Mouse (Mus musculus) frontal cortex, adult (tissue): ENCODE results near the gene Lrrc74a.

ENCODE experiments used
- ATAC-seq: cut with Nextera tagmentation; 2 replicates; pipeline ENCODE4 v1.9.2; 2017; ENCODE audit warnings: mild to moderate bottlenecking, moderate library complexity, mixed read lengths; ENCODE audit not compliant: low TSS enrichment

Lrrc74a gene

DNA sequence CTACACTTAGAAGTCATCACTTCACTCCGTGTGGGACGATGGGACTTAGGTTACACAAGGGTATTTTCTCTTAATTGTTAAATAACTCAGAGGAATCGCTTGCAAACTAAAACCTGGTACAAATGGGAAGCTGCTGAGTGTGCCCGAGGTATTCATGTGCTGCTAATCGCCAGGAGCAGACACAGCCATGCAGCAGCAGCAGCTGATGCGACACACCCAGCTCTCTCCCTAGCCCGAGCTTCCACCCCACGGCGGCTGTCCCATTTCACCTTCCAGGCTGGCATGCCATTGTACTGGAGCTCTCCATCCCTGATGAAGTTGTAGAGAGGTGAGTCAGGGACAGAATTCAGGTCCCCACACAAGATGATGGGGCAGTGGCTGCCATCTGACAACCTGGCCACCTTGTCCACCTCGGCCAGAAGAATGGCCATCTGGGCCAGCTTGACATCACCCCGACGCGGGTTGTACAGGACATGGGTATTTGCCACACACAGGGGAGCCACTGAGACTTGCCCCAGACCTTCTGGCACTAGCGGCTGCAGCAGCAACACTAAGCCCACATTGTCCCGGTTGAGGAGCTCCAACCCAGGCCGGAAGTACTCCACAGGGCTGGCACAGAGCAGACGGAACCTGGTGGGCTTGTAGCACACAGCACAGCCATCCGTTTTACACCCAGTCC lies 14.1 kb upstream of the Lrrc74a start:
- ATAC-seq, result no peak

DNA sequence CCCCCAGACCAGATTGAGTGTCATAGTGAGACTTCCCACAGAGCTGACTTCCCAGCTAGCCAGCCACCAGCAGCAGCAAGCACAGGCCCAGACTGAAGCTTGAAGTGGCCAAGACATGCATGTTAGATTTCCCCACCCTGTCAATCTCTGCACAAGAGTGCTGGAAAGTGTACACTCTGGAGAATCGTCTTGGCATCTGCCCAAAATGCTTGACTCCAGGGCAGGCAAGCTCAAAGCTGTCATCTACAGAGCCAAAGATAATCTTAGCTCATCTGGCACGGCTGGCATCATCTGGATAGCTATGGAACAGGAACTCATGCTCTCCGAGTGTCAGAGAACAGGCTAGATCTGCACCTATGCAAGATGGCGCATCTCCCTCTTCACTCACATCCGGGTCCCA lies 12.7 kb upstream of the Lrrc74a start:
- no peak for ATAC-seq

DNA sequence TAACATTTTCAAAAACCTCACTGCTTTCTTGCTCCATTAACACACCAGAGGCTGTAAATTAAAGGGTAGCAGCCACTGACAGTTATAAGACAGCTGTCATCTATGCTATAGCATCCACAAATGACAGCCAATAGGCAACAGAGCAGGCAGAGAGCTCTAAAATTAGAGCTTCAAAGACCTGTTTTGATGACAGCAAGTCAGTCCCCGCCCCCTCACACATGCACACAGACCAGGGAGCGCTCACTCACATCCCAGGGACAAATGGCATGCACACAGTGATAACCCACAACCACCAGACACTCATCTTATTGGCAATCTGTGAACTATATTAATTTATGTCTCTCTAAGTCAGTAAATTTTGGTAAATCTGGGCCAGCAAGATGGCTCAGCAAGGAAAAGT lies 9.9 kb upstream of the Lrrc74a start:
- ATAC-seq, result no peak

DNA sequence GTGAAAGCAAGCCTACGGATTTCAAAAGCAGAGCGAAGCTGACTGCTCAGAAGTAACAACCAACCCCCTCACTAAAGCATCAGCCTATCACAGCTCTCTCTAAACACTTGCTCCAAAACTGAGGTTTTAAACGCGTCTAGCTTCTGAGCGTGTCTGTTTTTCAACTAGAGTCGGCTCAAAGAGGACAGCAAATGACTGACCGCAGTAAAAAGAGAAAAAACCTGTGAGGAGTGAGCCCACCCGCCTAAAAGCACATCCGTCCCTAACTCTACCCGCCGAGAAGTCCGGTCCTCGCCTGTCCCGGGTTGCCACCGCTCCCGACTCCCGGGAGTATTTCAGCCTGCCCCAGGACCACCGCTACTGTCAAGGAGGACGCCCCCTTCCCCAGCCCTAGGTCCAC lies 8.5 kb upstream of the Lrrc74a start:
- peak; percentile 64 for ATAC-seq

DNA sequence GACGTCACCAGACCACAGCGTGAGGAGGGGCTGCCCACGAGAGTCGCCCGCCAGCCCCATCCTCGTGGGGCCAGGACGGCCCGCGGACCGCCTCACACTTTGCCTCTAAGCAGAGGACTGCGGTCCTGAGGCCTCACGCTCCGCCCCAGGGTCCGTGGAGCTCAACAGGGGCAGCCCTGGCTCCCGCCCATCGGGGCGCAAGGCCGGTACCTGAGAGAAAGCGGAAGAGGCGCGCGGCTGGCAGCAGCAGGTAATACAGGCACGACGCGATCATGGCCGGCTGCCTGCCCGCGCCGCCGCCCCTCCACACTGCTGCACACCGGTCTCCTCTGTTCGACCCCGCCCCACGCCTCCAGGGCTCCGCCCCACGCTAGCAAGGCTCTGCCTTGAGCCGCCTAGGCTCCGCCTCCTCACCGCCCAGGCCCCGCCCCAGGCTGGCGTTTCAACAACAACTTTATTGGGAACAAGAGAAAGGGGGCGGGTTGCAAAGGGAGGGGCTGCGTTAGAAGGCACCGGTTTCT lies 8.0 kb upstream of the Lrrc74a start, which contains the start of gene Angel1:
Gene Angel1 (minus strand): TSS at position 341 of the 521 bp plus-strand sequence.
- peak; percentile 95 for ATAC-seq

DNA sequence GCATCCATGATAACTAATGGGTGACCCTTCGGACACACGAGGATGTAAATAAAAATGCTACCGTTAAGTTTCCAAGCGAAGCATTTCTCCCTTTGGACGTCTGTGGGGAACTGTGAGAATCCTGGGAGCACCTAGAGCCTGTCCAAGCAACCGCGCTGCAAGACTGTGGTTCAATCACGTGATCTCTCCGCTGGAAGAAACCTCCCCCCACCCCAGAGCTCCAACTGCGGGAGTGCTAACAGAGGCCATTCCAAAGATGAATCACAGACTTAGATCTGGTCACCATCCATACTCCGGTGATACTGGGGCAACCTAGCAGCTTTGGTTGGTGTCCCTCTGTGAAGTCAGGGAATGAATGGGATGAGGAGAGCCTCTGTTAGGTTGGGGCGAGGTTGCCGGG lies 26.9 kb downstream of the Lrrc74a start:
- no peak for ATAC-seq

DNA sequence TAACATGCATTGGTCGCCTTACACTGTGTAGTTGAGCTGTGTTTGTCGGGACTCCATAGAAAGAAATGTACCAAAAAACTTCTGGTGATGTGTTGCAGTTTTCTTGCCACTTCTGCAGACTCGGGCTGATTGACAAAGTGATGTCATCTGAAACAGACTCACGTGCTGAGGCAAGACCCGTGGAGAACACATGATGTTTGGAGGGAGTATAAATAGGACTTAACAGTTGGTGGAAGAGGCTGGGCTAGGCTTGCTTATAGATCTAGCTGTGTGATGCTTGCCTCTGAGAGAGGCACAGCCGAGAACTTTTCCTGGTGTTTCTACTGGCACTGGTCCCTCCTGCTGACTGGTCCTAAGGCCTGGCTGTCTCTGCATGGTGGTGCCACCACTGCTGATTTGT lies 29.9 kb downstream of the Lrrc74a start:
- no peak for ATAC-seq

DNA sequence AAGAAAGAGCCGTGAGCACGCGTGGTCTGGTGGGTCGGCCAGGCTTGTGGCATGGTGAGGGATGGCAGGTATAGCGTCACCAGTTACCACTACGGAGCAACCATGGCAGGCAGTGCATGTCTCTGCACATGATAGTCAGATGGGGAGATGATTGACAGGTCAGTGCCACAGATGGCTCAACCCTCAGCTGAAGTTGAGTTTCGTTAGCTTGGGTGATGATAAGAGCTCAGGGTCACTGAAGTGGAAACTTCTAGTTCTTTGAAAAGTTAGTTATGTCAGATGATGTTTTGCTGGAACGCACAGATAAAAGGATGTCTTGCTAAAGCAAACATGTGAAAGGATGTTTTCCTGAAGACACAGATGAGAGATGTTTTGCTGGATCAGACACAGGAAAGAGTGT lies 32.3 kb downstream of the Lrrc74a start:
- no peak for ATAC-seq

DNA sequence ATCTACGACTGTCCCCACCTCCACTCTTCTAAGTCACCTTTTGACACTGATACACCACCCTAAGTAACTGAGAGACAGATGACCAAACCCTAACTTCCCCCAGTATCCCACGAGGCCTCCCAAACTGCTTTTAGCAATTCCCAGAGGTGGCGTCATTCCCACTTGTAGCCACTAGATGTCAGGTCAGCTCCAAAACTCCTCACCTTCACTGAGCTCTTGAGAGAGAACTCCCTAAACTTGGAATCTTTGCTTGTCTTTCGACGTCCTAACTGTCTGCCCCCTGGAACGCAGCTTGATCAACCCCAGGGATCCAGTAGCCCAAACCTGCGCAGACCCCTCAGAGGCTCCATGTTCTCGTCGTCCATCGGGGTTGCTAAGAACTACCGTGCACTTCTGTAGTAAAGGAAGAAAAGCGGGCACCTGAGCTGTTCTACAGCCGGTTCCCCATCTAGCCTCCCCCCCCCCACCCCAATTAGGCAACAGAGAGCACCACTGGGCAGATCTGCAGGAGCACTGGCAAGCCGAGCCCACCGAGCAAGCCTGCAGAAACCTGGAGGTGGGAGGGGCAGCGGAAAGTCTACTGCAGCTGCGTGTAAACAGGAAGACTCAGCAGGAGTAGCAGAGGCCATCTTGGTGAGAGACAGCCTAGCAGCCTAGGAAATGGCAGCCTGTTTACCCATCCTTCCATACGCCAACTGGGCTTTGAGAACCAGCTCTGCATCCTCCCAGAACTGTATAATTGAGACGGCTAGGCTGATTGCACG lies 33.9 kb downstream of the Lrrc74a start:
- peak; percentile 62 for ATAC-seq

DNA sequence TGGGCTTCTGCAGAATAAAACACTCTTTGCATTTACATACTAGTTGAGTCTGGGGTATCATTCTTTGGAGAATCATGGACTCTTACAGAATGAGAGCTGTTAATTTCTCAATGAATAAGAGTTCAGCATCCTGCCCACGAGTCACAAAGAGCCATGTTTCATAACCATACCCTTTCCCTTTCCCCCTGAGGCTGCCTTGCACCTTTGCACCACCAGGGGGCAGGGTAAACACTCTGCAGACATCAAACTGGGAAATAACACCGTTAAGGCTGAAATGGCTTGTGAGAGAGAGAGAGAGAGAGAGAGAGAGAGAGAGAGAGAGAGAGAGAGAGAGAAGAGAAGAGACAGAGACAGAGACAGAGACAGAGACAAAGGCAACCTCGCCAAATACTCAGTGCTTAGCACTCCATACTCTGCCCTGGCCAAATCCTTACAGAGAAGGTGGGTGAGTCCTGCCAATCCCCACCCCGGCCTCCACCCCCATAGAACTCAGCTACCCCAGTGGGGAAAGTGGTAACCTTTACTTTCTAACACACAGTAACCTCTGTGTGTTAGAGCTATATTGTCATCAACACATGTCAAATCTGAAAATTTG lies 34.9 kb downstream of the Lrrc74a start:
- peak; percentile 60 for ATAC-seq

DNA sequence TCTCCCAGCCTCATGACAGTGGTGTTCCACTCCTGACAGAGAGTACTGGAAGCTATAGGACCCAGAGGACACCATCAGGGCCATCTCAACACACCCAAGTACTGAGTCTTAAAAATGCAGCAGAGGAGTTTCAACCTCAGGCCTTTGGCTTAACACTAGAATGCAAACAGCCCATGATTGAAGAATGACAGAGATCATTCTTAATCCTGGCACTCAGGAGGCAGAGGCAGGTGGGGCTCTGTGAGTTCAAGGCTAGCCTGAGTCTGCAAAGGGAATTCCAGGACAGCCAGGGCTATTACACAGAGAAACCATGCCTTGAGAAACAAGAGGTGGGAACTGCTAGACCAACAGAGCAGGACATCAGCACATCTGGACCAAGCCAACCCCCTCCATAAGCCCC lies 35.6 kb downstream of the Lrrc74a start:
- no peak for ATAC-seq

DNA sequence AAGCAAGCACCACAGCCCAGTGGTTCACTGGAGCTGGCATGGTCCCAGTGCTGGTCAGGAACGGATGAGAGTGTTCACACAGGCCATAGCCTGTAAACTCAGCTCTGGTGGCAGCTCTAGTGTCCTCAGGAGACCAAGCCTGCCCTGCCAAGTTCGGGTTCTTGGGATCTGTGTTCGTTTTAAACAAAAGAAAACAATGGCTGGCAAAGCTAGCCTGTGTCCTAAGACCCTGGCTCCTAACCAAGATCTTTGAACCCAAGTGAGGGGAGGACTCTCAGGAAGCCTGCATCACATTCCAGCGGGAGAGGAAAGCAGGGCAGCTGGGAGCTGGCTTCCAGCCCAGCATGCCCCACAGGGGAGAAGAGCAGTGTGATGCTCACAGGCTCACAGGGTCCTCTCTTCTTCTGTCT lies 36.1 kb downstream of the Lrrc74a start:
- ATAC-seq, result no peak

DNA sequence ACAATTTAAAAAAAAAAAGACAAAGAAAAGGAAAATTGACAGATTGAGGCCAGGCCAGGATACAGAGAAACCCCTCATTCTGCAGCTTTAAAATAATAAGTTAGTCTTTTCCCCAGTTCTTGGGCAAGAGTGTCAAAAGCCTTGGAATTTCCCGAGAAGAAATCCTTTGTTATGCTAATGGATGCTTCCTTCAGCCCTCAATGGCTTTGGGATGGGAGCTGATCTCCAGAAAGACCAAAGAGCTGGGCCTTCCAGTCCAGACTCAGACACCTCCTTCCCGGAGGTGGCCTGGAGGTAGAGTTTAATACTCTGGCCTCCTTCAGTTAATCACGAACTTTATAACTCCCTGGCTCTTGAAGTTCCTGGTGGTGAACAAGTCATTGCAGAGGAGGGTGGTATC lies 36.8 kb downstream of the Lrrc74a start:
- no peak for ATAC-seq

DNA sequence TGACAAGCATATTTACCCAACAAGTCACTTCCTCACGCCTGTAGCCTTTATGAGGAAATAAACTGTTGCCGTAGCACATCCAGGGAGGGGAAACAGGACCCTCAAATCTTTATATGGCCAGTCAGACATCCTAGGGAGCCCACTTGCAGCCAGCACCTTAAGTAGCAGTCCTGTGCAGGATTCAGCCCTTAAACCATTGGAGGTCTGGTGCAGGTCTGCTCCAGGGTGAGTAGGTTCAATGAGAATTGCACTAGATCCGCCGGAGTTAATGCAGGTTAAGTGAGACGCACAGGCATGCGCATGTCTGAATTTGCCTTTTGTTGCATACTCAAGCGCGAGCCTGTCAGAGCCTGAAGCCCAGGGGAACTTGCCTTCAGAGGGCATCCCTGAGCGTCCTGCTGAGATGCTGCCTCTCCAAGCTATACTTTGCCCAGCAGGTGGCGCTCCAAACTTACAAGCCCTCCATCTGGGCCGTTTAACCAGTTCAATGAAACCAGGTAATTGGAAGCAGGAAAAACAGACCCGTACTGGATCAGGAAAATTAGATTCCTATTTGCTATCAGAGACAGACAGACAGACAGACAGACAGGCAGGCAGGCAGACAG lies 37.8 kb downstream of the Lrrc74a start:
- ATAC-seq, result peak; percentile 84

DNA sequence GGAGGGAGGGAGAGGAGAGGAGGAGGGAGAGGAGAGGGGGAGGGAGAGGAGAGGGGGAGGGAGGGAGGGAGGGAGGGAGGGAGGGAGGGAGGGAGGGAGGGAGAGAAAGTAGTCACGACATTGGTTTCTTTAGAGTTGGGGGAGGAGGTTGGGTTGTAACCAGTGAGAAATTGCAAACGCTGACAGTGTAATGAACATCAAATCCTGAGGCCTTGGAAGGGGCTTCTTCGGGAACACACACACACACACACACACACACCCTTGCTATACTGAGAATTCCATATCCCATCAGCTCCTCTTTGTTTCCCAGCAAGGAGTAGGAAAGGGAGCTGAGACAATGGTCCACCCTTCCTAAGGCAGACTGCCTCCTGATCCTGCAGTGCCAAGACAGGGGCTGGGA lies 38.4 kb downstream of the Lrrc74a start:
- no peak for ATAC-seq

DNA sequence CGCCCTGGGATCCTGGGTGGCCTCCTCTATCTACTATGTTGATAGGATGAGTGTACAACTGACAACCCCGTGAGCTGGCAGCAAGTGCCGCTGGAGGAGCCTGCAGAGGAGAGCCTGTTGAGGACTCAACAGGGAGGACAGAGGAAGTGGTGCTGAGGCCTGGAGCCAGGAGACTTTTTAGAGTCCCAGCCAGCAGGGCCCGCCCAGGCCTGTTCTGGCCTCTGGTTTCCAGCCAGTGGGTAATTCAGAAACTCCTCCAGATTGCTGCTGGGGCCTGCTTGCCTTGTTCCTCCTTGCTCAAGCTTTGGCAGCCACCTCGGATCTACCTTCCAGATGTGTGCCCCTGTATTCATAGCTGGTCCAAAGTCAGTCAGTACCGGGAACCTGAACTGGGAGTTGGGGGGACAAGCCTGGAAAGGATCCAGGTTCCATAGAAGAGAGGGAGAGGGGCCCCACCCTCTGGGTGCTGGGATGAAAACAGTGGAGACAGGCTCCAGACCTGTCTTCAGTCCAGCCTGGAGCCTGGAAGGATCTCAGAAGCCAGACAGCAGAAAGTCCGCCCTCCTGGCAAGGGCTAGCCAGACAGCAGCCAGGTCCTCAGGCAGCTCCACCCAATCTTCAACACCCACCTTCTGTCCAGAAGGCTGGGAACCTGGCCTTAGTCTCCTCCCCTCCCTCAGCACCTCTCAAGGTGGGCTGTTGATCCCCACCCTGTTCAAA lies 41.6 kb downstream of the Lrrc74a start:
- no peak for ATAC-seq

DNA sequence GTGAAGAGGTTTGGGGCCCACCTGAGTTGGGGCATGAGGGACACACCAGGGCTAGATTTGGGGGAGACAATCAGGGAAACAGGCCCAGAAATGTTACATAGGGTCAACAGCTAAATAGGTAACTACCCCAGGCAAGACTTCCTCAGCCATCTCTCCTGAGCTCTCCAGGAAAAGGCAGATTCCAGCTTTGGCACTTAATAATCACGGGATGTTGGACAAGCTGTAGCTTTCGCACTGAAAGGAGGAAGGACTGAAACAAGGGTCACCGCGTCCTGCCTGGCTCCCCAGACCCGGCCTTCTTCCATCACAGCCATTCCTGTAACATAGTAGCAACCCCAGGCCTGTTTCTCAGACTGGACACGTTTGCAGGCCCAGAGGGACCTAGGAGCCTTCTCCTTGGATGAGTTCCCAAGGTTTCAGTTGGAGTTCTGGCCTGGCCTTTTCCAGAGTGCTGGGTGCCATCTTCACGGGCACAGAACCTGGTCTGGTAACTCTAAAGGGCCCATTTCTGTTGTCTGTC lies 42.2 kb downstream of the Lrrc74a start:
- ATAC-seq, result no peak

DNA sequence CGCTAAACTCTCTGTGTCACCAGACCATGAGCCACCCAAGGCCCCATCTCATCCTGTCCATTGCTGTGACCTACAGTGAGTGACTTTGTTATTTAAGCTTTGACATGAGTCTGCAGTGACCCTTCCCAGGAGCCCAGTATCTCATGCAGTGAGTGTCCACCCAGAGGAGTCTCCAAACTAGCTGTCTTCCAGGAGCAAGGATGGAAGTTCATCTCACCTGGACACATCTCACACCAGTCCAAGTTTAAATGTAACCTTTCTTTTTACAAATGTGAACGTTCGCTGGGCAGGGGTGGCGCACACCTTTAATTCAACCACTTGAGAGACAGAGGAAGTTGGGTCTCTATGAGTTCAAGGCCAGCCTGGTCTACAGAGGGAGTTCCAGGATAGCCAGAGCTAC lies 44.4 kb downstream of the Lrrc74a start:
- ATAC-seq, result no peak

DNA sequence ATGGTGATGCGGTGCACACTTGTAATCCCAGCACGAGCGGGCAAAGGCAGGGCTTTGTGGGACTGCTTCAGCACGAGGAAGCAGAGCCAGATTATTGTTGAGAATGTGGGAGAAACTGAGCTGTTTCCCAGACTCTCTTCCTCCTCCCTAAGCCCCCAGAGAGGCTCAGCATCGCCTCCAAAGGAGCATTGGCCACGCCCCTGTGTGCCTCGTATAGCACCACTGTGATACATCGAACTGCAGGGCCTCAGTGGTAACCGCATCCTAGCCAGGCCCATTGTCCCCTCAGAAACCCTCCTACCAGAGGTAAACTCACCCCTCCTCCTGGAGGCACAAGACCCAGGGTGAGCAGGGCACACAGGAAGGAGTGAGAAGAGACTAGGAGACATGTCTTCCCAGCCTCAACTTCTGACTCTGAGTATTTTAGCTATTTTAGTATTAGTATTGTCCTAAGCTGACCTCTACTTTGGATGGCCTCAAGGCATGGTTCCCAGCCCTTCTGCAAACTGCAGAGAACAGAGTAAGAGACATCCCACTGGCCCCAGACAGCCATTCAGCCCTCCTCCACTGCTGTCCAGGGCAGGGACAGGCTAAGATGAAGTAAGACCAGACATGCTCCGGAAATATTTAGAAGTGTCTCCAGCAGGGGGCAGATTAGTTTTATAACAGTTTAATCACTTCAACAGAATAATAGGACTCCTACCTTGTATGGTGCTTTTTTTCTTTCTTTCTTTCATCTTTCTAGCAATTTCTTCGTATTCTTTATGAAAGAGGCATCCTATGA lies 45.2 kb downstream of the Lrrc74a start:
- ATAC-seq, result peak; percentile 47; the same call in 1 of the 2 replicates

DNA sequence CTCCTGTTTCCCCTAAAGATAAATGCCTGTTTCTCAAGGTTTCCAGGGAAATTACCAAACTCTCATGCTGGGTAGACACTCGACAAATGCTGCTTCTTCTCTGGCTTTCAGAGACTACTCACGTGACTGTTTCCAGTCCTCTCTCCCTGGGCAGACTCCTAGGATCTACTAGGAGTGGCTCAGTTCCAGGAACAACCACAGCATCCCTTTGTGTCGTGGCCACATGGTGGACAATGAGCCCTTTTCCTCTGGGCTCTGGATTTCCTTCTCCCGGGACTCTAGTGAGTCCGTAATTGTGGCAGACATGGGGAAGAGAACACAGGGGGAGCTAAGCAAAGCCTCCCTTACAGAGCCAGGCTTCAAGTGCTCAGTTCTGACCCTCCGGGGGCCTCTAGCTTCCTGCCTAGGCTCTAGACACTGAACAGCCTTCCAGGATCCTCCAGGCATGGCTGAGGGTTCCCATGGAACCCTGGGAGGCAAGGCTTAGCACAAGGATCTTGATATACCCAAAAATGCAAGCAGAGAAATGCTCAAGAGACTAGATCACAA lies 47.6 kb downstream of the Lrrc74a start:
- ATAC-seq, result peak; percentile 45; the same call in 1 of the 2 replicates
